ENCODE assay signal across 8 mouse cellular contexts in genomic region chr6:48594043-48594738, GRCm38 (mm10). TPM values are rescaled to one million over a fixed set of nuclear protein-coding genes. Genes with fewer than 3 reads are reported as not detected.
DNase-seq lines count a peak whose midpoint lies in the region; ATAC-seq and TF ChIP-seq lines count a peak whose summit lies in the region.

No protein-coding gene starts in this region.

- peaks cover 10% of the 10 kb centered on the region for H3K4me1 ChIP-seq in cerebellum, adult 2 months (ENCODE audit: control insufficient read depth, insufficient read depth, low read length)
- H3K4me1 ChIP-seq in lung, embryonic 14.5 days (ENCODE audit: insufficient read depth), result peaks cover 10% of the 10 kb centered on the region; the same call in 1 of the 2 replicates
- peaks cover 36% of the 10 kb centered on the region for H3K4me1 ChIP-seq in olfactory bulb, adult 2 months (ENCODE audit: control insufficient read depth, insufficient read depth, low read length)

- H3K27me3 ChIP-seq in cerebellum, adult 2 months (ENCODE audit: control insufficient read depth, insufficient read depth, low read length), result no peaks in the 10 kb centered on the region
- no peaks in the 10 kb centered on the region for H3K27me3 ChIP-seq in lung, embryonic 14.5 days (ENCODE audit: insufficient read depth, low read length)

- DNase-seq in cerebellum, adult 2 months, result no peak
- DNase-seq in cerebellum, postnatal 25 days, result no peak
- peak; percentile 39 for DNase-seq in 416B (ENCODE audit: low read depth)
- peak; percentile 22 for DNase-seq in brain, embryonic 18.5 days (ENCODE audit: low read depth, low spot score)
- DNase-seq in gastrocnemius, postnatal 14 days, result peak; percentile 34
- peak; percentile 61 to 64 for DNase-seq in kidney, adult 8-10 months
- DNase-seq in lung, embryonic 14.5 days, result peak; percentile 70

- peaks cover 40% of the 10 kb centered on the region for H3K36me3 ChIP-seq in lung, embryonic 14.5 days (ENCODE audit: insufficient read depth)

- TF ChIP-seq POLR2A in cerebellum, adult 2 months (IDR thresholded peaks at IDR 0.05; ENCODE audit: borderline replicate concordance, insufficient read depth, low read length), result peak; percentile 61; the same call in 1 of the 2 replicates
- 0 out of 2 replicates have a peak, but pooled peaks have one; percentile 44 for TF ChIP-seq POLR2A in olfactory bulb, adult 2 months (IDR thresholded peaks at IDR 0.05; ENCODE audit: insufficient read depth, low read depth, low read length)

- H3K27ac ChIP-seq in cerebellum, adult 2 months (ENCODE audit: insufficient read depth, low read length), result peak overlapping the region; percentile 96
- H3K27ac ChIP-seq in lung, embryonic 14.5 days (ENCODE audit: low read depth), result peak overlapping the region; percentile 85
- H3K27ac ChIP-seq in olfactory bulb, adult 2 months (ENCODE audit: insufficient read depth, low read depth, low read length), result peak overlapping the region; percentile 95

- H3K4me2 ChIP-seq in lung, embryonic 14.5 days, result peak overlapping the region; percentile 76

- intact Hi-C loops in gastrocnemius, postnatal 14 days (cut with DNase I; ENCODE audit: low total_unique reads), result loop anchor here (5.0 kb wide), 1 partner anchor 47 kb away; no protein-coding TSS in a partner anchor

- peak overlapping the region; percentile 84 for H3K9ac ChIP-seq in lung, embryonic 14.5 days

- TF ChIP-seq CTCF in cerebellum, adult 2 months (IDR thresholded peaks at IDR 0.05; ENCODE audit: borderline replicate concordance, insufficient read depth, low read depth, low read length), result no peak
- no peak for TF ChIP-seq CTCF in lung, embryonic 14.5 days (IDR thresholded peaks at IDR 0.05; ENCODE audit: low read depth)
- TF ChIP-seq CTCF in olfactory bulb, adult 2 months (IDR thresholded peaks at IDR 0.05; ENCODE audit: insufficient read depth, low read depth, low read length), result no peak

- WGBS in cerebellum, adult 2 months, result 1% methylated on average over 41 of the region's 41 CpGs
- WGBS in lung, embryonic 14.5 days, result 2% methylated on average over 41 of the region's 41 CpGs
- WGBS in olfactory bulb, adult 2 months, result 1% methylated on average over 41 of the region's 41 CpGs

- peak overlapping the region; percentile 79 for H3K4me3 ChIP-seq in cerebellum, adult 2 months (replicated peaks; ENCODE audit: insufficient read depth, low read depth, low read length)
- peak overlapping the region; percentile 83 for H3K4me3 ChIP-seq in lung, embryonic 14.5 days (ENCODE audit: low read depth, low read length)
- peak overlapping the region; percentile 86 for H3K4me3 ChIP-seq in olfactory bulb, adult 2 months (ENCODE audit: insufficient read depth, low read depth, low read length)

- ATAC-seq in lung, embryonic 14.5 days (ENCODE audit: insufficient read depth), result peak; percentile 53

- H3K9me3 ChIP-seq in lung, embryonic 14.5 days (ENCODE audit: low read depth, low read length), result peaks cover 24% of the 10 kb centered on the region

RNA-seq across cellular contexts. Expression of gene Gm44965, which starts 0.5 kb away (rescaled TPM):
- polyA plus RNA-seq in cerebellum, adult 2 months (2012; rRNA removed), result not detected in 2 replicates
- total RNA-seq in gastrocnemius, postnatal 14 days (2021), result 1 to 10 TPM in 1 of 2 experiments, not detected in 1; 2.0 TPM
- polyA plus RNA-seq in lung, embryonic 14.5 days (2014; fragmentation: Nextera tagmentation; extraction: Ambion mirVana), result not detected in 2 replicates
- not detected in 2 replicates for polyA plus RNA-seq in olfactory bulb, adult 2 months (2012; ENCODE audit: insufficient read depth, insufficient read length, low replicate concordance, missing spikeins)

RNA-seq across cellular contexts. Expression of gene Repin1, which starts 0.5 kb away (rescaled TPM):
- polyA plus RNA-seq in cerebellum, adult 2 months (2012; rRNA removed), result 98.5 and 109 TPM in 2 replicates
- 10 to 100 TPM; 18.5 to 19.0 TPM for total RNA-seq in gastrocnemius, postnatal 14 days (2021)
- polyA plus RNA-seq in lung, embryonic 14.5 days (2014; fragmentation: Nextera tagmentation; extraction: Ambion mirVana), result 30.3 and 31.5 TPM in 2 replicates
- not detected in 2 replicates for polyA plus RNA-seq in olfactory bulb, adult 2 months (2012; ENCODE audit: insufficient read depth, insufficient read length, low replicate concordance, missing spikeins)

RNA-seq across cellular contexts. Expression of gene Gm45021, which starts 4.8 kb away (rescaled TPM):
- polyA plus RNA-seq in cerebellum, adult 2 months (2012; rRNA removed), result not detected in 2 replicates
- total RNA-seq in gastrocnemius, postnatal 14 days (2021), result not detected
- polyA plus RNA-seq in lung, embryonic 14.5 days (2014; fragmentation: Nextera tagmentation; extraction: Ambion mirVana), result not detected in 2 replicates
- not detected in 2 replicates for polyA plus RNA-seq in olfactory bulb, adult 2 months (2012; ENCODE audit: insufficient read depth, insufficient read length, low replicate concordance, missing spikeins)

RNA-seq across cellular contexts. Expression of gene Zfp775, which starts 7.7 kb away (rescaled TPM):
- 7.4 and 7.6 TPM in 2 replicates for polyA plus RNA-seq in cerebellum, adult 2 months (2012; rRNA removed)
- 1 to 10 TPM; 5.2 to 5.5 TPM for total RNA-seq in gastrocnemius, postnatal 14 days (2021)
- 7.6 and 7.8 TPM in 2 replicates for polyA plus RNA-seq in lung, embryonic 14.5 days (2014; fragmentation: Nextera tagmentation; extraction: Ambion mirVana)
- polyA plus RNA-seq in olfactory bulb, adult 2 months (2012; ENCODE audit: insufficient read depth, insufficient read length, low replicate concordance, missing spikeins), result not detected in 2 replicates

RNA-seq across cellular contexts. Expression of gene Rarres2, which starts 21.6 kb away (rescaled TPM):
- polyA plus RNA-seq in cerebellum, adult 2 months (2012; rRNA removed), result 13.7 and 21.6 TPM in 2 replicates
- total RNA-seq in gastrocnemius, postnatal 14 days (2021), result 10 to 100 TPM; 22.2 to 35.7 TPM
- polyA plus RNA-seq in lung, embryonic 14.5 days (2014; fragmentation: Nextera tagmentation; extraction: Ambion mirVana), result 43.1 and 47.0 TPM in 2 replicates
- not detected in 2 replicates for polyA plus RNA-seq in olfactory bulb, adult 2 months (2012; ENCODE audit: insufficient read depth, insufficient read length, low replicate concordance, missing spikeins)

Comparison
In these comparisons a context has a peak if more than half of its experiments do, and no peak if none do; other contexts are left out.
1. DNase-seq: peak in 416B (single experiment), brain, embryonic 18.5 days (single experiment), gastrocnemius, postnatal 14 days (single experiment), kidney, adult 8-10 months (2 of 2) and lung, embryonic 14.5 days (single experiment); none in cerebellum, adult 2 months (0 of 2) and cerebellum, postnatal 25 days (0 of 2).
2. Peak in every context shown above with its lines, with median percentiles within 50 percentile points of each other: H3K27ac ChIP-seq and H3K4me3 ChIP-seq.